Mouse (Mus musculus): ENCODE results near the gene Pspn.

DNA sequence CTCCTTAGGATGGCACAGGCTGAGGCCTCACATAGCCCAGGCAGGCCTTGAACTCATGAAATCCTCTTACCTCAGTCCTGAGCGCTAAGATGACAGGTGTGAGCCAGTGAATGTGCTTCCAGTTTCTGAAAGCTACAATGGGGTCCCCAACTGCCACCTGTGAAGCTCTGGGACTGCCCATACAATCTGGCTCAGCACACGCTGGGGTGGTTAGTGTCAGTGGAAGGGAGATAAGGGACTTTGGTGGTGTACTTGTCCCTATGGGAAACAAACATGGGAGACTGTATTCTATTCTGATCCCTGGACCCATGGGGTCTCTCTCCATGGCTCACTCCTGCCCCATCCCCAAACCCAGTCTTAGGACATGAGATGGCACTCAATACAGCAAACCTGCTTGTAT, 19.9 kb upstream of the Pspn start:
- TF ChIP-seq CTCF (IDR thresholded peaks at IDR 0.05; ENCODE audit: low read depth) (no peak), EP300 (IDR thresholded peaks at IDR 0.05; ENCODE audit: low read depth) (peak; percentile 91)

All from liver, embryonic 14.5 days (tissue).